Mouse (Mus musculus): Measurements from ENCODE around the gene Zfp704.

The Zfp704 gene

GRCm38 (mm10) chr3:9425661-9426060 is 184.2 kb downstream of the Zfp704 start:
- no peak for DNase-seq (ENCODE audit: inconsistent ontology term)

DNA sequence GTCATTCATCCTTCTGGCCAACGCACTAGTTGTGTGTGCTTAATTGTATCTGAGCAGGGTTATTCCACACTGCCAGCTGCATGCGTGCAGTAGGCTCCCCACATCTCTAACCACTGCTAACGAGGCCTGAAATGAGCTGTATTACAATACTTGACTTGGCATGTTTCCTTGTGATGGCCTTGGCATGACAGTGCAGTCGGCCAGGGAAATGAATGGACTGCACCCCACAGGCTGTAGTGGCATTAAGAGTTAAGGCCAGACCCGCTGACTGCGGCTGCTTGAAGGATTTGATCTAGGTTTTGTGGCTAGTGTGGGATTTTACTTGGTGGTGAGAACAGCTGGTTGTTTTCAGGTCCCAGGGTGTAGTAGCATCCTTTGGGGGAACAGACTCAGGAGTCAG is 185.2 kb downstream of the Zfp704 start:
- DNase-seq (ENCODE audit: inconsistent ontology term) = no peak

GRCm38 (mm10) chr3:9423669-9424068 is 186.2 kb downstream of the Zfp704 start:
- no peak for DNase-seq (ENCODE audit: inconsistent ontology term)

DNA sequence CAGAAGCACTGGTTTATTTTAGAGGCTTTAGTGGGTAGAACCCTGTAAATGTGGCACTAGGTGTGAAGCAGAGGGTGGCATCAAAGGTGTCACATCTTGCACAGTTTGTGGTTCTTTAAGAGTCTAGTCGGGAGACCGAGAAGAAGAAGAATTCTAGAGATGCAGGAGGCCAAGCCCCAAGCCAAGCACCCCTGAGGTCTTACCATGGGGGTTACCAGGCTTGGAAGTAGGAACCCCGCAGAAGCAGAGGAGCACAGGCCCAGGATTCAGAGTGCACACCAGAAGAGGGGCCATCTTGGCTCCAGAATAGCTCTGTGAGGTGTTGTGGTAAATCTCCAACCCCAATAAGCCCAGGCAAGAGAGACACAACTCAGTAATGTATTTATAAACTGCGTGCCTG is 201.0 kb downstream of the Zfp704 start:
- DNase-seq (ENCODE audit: inconsistent ontology term) = no peak

DNA sequence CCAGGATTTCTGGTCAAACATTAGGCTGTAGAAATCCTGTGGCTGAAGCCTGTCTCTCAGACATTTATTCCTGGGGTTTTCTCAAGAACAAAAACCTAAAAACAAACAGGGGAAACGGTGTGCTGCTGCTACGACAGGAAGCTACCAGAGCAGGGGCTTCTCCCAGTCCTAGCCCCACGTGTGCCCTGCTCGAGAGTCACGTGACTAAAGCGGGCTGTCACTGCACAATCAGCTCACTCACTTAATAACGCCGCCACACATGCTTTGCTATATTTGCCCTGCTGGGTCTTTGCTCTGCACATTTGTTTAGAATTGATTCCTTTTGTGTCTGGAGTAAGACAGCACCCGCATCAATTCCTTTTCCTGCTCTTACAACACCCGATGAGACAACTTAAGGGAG is 202.1 kb downstream of the Zfp704 start:
- DNase-seq (ENCODE audit: inconsistent ontology term) = no peak

GRCm38 (mm10) chr3:9407119-9407546 is 202.8 kb downstream of the Zfp704 start:
- no peak for DNase-seq (ENCODE audit: inconsistent ontology term)

DNA sequence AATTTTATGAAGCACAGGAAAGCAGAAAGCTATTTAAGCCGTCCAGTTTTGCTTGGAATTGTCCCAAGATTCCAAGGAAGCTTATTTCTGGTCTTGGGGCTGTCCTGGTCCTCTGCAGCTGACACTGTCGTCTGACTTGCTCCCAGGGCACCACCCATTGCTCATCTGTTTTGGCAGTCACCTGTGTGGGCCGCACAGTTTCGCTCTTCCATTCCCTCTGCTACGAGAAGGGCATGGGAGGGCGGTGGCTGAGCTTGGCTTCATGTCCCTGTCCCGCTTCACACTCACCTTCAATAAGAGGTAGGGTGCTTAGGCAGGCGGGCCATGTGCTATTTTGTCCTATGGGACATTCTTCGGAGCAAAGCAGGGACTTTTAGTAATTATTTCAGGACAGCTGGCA is 204.5 kb downstream of the Zfp704 start:
- DNase-seq (ENCODE audit: inconsistent ontology term) = no peak

GRCm38 (mm10) chr3:9403255-9404050 is 206.4 kb downstream of the Zfp704 start:
- no peak for DNase-seq (ENCODE audit: inconsistent ontology term)

DNA sequence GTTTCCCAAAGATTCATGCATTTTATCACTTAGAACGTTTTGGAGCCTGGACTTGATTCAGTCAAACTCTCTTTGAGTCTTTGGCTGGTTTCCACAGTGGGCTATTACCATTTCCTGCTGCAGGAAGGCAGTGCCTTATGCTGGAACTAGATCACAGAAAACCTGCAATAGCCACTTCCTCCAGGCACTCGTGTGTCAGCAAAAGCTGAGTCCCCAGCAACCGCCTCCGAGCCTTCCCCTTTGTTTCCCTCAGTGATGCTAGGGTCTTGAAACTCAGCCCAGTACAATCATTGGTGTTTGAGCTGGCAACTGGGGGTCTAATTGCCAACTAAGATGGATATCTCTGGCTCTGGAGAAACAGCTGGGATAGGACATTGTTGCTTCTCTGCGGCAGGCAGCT is 207.0 kb downstream of the Zfp704 start:
- DNase-seq (ENCODE audit: inconsistent ontology term) = peak; percentile 24

DNA sequence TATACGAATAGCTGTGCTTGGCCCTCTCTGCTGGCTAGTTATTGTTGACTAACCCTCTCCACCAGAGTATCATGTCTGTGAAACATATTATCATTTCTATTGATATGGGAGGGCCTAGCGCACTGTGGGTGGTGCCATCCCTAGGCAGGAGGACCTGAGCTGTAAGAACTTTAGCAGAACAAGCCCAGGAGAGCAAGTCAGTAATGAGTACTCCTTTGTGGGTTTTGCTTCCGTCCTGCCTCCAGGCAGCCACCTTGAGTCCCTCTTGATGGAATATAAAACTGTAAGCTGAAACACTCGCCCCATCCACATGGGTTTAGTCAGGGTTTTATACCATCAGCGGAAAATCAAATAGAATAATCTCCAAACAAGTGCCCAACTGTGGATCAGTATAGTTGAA is 207.5 kb downstream of the Zfp704 start:
- no peak for DNase-seq (ENCODE audit: inconsistent ontology term)

DNA sequence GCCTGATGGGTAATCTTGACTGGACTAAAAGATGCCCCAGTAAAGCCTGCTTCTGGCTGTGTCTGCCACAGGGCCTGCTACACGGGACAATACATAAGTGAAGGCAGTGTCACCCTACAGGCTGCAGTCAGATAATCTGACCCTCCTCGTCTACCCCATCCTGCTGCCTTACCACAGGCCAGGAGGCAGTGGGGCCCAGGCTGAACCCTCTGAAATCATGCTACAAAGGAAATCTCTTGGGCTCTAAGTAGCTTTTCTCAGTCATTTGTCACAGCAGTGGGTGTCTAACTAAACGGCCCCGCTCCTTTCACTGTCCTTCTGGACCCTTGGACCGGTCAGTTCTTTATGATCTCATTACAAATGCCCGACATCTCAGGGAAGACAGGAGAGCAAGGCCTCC is 208.2 kb downstream of the Zfp704 start:
- no peak for DNase-seq (ENCODE audit: inconsistent ontology term)

DNA sequence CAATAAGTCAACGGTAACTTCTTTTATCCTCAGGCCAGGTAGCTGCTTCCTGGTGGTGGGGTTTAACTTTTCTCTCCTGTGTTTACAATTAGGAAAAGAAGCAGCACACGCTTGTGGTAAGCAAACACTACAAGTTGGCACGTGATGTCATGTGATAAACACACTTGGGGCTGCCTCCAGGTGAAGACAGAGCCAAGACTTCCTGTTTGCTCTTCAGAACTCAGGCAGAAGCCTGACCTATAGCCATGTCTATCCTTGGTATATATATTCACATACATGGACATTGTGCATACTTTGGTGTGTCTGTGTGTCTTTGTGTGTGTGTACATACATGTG is 209.0 kb downstream of the Zfp704 start:
- DNase-seq (ENCODE audit: inconsistent ontology term) = no peak

GRCm38 (mm10) chr3:9400201-9400885 is 209.5 kb downstream of the Zfp704 start:
- peak; percentile 57 for DNase-seq (ENCODE audit: inconsistent ontology term)

DNA sequence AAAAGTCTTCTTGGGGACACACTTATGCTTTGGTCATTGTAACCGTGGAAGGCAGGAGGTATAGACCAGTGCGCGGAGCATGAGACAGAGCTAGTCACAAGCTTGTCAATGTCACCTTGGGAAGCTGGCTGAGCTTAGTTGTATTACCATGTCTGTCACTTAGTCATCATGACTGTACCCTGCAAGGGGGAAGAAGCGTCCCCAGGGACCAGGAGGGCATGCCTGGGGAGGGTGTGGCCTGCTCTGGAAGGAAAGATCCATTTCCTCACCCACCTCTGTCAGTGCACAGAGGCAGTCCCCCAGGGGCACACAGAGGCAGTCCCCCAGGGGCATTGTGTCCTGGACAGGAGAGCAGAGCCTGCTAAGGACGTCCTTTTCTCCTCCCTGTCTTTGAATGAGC is 211.6 kb downstream of the Zfp704 start:
- no peak for DNase-seq (ENCODE audit: inconsistent ontology term)

Measured in Muller cell, postnatal 12 days (primary cell).